ENCODE assay signal across 27 mouse cellular contexts in the genomic region with DNA sequence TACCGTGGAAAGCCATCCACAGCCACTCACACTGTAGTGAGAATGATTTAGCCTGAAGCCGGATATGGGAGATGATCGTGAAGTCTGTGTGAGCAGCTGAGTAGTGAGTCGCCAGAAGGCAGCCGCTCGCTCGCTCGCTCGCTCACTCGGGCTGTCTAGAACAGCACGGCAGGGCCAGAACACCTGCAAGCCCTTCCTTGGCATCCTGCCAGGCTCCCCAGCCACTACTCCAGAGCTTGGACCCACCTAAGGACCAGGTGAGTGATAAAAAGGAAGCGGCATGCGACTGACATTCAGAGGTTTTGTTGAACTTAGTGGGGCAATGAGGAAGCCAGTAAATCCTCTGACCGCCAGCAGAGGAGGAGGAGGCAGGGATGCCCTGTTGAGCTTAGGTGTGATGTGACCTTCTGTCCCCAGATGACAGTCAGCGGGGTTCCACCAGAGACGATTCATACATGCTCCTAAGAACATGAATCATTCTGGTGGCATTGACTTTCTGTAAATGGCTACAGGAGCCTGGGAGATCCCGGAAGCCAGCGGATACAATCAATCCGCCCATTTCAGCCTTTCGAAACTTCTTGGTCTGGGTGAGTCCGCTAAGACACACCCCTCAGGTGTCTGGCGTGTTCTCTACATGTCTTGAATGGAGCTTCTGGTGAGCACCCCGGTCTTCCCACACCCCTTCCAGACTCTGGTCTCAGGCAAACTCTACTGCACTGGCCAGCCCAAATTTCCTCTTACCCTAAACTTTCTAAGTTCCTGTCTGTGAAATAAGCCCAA. TPM values are rescaled to one million over a fixed set of nuclear protein-coding genes. Genes with fewer than 3 reads are reported as not detected.
DNase-seq lines count a peak whose midpoint lies in the region; ATAC-seq and TF ChIP-seq lines count a peak whose summit lies in the region.
"Had no signal": no experiment of that assay in that cellular context is flagged by ENCODE, and none has a peak within 500 bp of the region (broad histone marks: within the 10 kb centered on the region; RNA-seq: fewer than 3 reads in every experiment).

No protein-coding gene starts in this region.

- no peak overlapping the region for H3K4me3 ChIP-seq in lung, embryonic 16.5 days (ENCODE audit: low read length)
- H3K4me3 ChIP-seq in embryonic facial prominence, embryonic 14.5 days (ENCODE audit: low read depth, low read length), result no peak overlapping the region
- H3K4me3 ChIP-seq in stomach, embryonic 15.5 days (replicated peaks), result no peak overlapping the region
- H3K4me3 ChIP-seq in layer of hippocampus, adult 2 months, result no peak overlapping the region
- H3K4me3 ChIP-seq: embryonic facial prominence, embryonic 12.5 days; hindbrain, embryonic 13.5 days; liver, embryonic 12.5 days had no signal

- no peak overlapping the region for H3K4me2 ChIP-seq in lung, embryonic 16.5 days (ENCODE audit: low read depth, low read length)
- no peak overlapping the region for H3K4me2 ChIP-seq in embryonic facial prominence, embryonic 14.5 days (ENCODE audit: low read depth, low read length)
- no peak overlapping the region for H3K4me2 ChIP-seq in stomach, embryonic 15.5 days
- H3K4me2 ChIP-seq: embryonic facial prominence, embryonic 12.5 days; heart, embryonic 11.5 days; hindbrain, embryonic 13.5 days; liver, embryonic 12.5 days had no signal

- no peak for TF ChIP-seq CTCF in layer of hippocampus, adult 2 months (conservative IDR thresholded peaks at IDR 0.05)

- 54% methylated on average over 23 of the region's 23 CpGs for WGBS in lung, embryonic 16.5 days
- WGBS in embryonic facial prominence, embryonic 14.5 days, result 64% methylated on average over 23 of the region's 23 CpGs
- WGBS in stomach, embryonic 15.5 days, result 58% methylated on average over 23 of the region's 23 CpGs

- no peaks in the 10 kb centered on the region for H3K36me3 ChIP-seq in lung, embryonic 16.5 days (ENCODE audit: control insufficient read depth, insufficient read depth, low read length)
- no peaks in the 10 kb centered on the region for H3K36me3 ChIP-seq in embryonic facial prominence, embryonic 14.5 days (ENCODE audit: control insufficient read depth, insufficient read depth, low read length)
- no peaks in the 10 kb centered on the region for H3K36me3 ChIP-seq in stomach, embryonic 15.5 days
- H3K36me3 ChIP-seq: embryonic facial prominence, embryonic 12.5 days; hindbrain, embryonic 13.5 days; liver, embryonic 12.5 days had no signal

- no peaks in the 10 kb centered on the region for H3K27me3 ChIP-seq in lung, embryonic 16.5 days (ENCODE audit: control insufficient read depth, insufficient read depth, low read depth, low read length)
- no peaks in the 10 kb centered on the region for H3K27me3 ChIP-seq in embryonic facial prominence, embryonic 14.5 days (replicated peaks; ENCODE audit: control insufficient read depth, insufficient read depth, low read length)
- no peaks in the 10 kb centered on the region for H3K27me3 ChIP-seq in stomach, embryonic 15.5 days (replicated peaks)
- H3K27me3 ChIP-seq: embryonic facial prominence, embryonic 12.5 days had no signal

- peak; percentile 33 to 41 for DNase-seq in cerebellum, postnatal 10 days
- no peak for DNase-seq in cerebellum, adult 18-20 months
- no peak for DNase-seq in lung, postnatal 4 days
- peak; percentile 18 for DNase-seq in embryonic facial prominence, embryonic 14.5 days (ENCODE audit: low spot score)
- DNase-seq in heart, adult 11 months, result no peak
- no peak for DNase-seq in layer of hippocampus, adult 2 months (ENCODE audit: low spot score in 2 of 2)
- DNase-seq: adrenal gland, adult 8-10 months; cerebellum, adult 11 months; gastrocnemius, postnatal 36 days; heart, postnatal 14 days; kidney, adult 8-10 months; lung, postnatal 10 days; right cerebral cortex, adult 18-20 months had no signal

- H3K27ac ChIP-seq in lung, embryonic 16.5 days (ENCODE audit: low read length), result no peak overlapping the region
- no peak overlapping the region for H3K27ac ChIP-seq in embryonic facial prominence, embryonic 14.5 days (replicated peaks; ENCODE audit: low read depth, low read length)
- no peak overlapping the region for H3K27ac ChIP-seq in stomach, embryonic 15.5 days
- no peak overlapping the region for H3K27ac ChIP-seq in layer of hippocampus, adult 2 months
- H3K27ac ChIP-seq: embryonic facial prominence, embryonic 12.5 days; hindbrain, embryonic 13.5 days; liver, embryonic 12.5 days had no signal

- H3K9me3 ChIP-seq in lung, embryonic 16.5 days (ENCODE audit: control insufficient read depth, low read length), result no peaks in the 10 kb centered on the region; the same call in 1 of the 2 replicates
- peaks cover 4% of the 10 kb centered on the region; the same call in 1 of the 2 replicates for H3K9me3 ChIP-seq in embryonic facial prominence, embryonic 14.5 days (ENCODE audit: control insufficient read depth, low read length)
- no peaks in the 10 kb centered on the region for H3K9me3 ChIP-seq in stomach, embryonic 15.5 days
- H3K9me3 ChIP-seq: embryonic facial prominence, embryonic 12.5 days; hindbrain, embryonic 13.5 days; liver, embryonic 12.5 days had no signal

- H3K9ac ChIP-seq in lung, embryonic 16.5 days (ENCODE audit: low read length), result no peak overlapping the region
- H3K9ac ChIP-seq in embryonic facial prominence, embryonic 14.5 days (ENCODE audit: low read depth, low read length), result no peak overlapping the region
- no peak overlapping the region for H3K9ac ChIP-seq in stomach, embryonic 15.5 days
- H3K9ac ChIP-seq: embryonic facial prominence, embryonic 12.5 days; hindbrain, embryonic 13.5 days; liver, embryonic 12.5 days had no signal

- H3K4me1 ChIP-seq in lung, embryonic 16.5 days (replicated peaks; ENCODE audit: control insufficient read depth, insufficient read depth, low read length), result peaks cover 3% of the 10 kb centered on the region; the same call in 1 of the 2 replicates
- no peaks in the 10 kb centered on the region for H3K4me1 ChIP-seq in embryonic facial prominence, embryonic 14.5 days (ENCODE audit: control insufficient read depth, insufficient read depth, low read length)
- no peaks in the 10 kb centered on the region for H3K4me1 ChIP-seq in stomach, embryonic 15.5 days
- H3K4me1 ChIP-seq: embryonic facial prominence, embryonic 12.5 days; liver, embryonic 12.5 days had no signal

- ATAC-seq in lung, embryonic 16.5 days (ENCODE audit: low read depth), result peak; percentile 34; the same call in 1 of the 2 replicates
- ATAC-seq in embryonic facial prominence, embryonic 14.5 days (ENCODE audit: low read depth), result no peak
- ATAC-seq in stomach, embryonic 15.5 days (ENCODE audit: insufficient read depth, low FRiP score, low read depth), result peak; percentile 33; the same call in 1 of the 2 replicates
- ATAC-seq: liver, embryonic 12.5 days; midbrain, embryonic 16.5 days had no signal

RNA-seq across cellular contexts. Expression of gene Gm5294, which starts 30.0 kb away (rescaled TPM):
- polyA plus RNA-seq in lung, embryonic 16.5 days (2015; fragmentation: Nextera tagmentation; extraction: Ambion mirVana), result not detected in 2 replicates
- polyA plus RNA-seq in embryonic facial prominence, embryonic 14.5 days (2014; fragmentation: Nextera tagmentation; extraction: Ambion mirVana), result not detected in 2 replicates
- not detected in 2 replicates for polyA plus RNA-seq in stomach, embryonic 15.5 days (2015; fragmentation: Nextera tagmentation; extraction: Ambion mirVana)
- total RNA-seq in layer of hippocampus, adult 2 months (2021), result not detected
- total RNA-seq: adrenal gland, adult 8-10 months; CH12.LX; gastrocnemius, postnatal 36 days; heart, postnatal 14 days; layer of hippocampus, adult 18-20 months; left cerebral cortex, adult 8-10 months; megakaryocyte-erythroid progenitor cell, adult 5-6 weeks had no signal
- polyA plus RNA-seq: frontal cortex, adult 2 months; heart, embryonic 11.5 days; limb, embryonic 11.5 days; liver, embryonic 12.5 days; midbrain, embryonic 16.5 days; thymus, postnatal 0 days had no signal

Comparison
In these comparisons a context has a peak if more than half of its experiments do, and no peak if none do; other contexts are left out.
1. DNase-seq: peak in cerebellum, postnatal 10 days (2 of 2) and embryonic facial prominence, embryonic 14.5 days (single experiment); none in cerebellum, adult 18-20 months (0 of 2), lung, postnatal 4 days (0 of 2), heart, adult 11 months (single experiment) and layer of hippocampus, adult 2 months (0 of 2).